Mouse (Mus musculus) lung, adult 2 months (tissue): ENCODE measurements around the gene Stag2.

ENCODE experiments used
- CTCF ChIP-seq: fragments of 200-500 bp; IDR thresholded peaks from 2 replicates; pipeline ENCODE4 v1.5.1; 2011; ENCODE audit warnings: mild to moderate bottlenecking, low read length, control low read depth; ENCODE audit not compliant: insufficient read depth
- POLR2A ChIP-seq: fragments of 200-500 bp; IDR thresholded peaks from 2 replicates; pipeline ENCODE4 v1.6.1; 2011; ENCODE audit warnings: low read depth, mild to moderate bottlenecking, control low read depth, low read length, borderline replicate concordance; ENCODE audit errors: extremely low read depth

DNA sequence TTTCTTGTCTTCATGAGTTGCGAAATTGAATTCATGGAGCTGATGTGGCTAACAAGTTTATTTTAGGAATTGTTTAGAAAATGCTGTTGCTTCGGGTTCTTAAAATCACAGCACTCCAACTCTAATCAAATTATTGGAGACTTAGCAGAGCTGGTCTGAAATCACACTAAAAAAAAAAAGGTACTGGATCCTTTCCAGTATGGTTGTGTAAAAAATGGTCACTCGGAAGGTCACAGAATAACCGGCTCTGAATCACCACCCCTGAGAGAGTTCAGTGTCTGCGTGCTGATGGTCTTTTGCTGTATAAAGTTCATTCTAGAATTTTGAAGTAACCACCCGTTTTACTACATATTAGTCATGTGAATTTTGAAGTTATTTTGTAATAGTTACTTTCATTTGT lies 42.0 kb upstream of the Stag2 start:
- TF ChIP-seq CTCF: no peak
- no peak for TF ChIP-seq POLR2A
